14 mouse cellular contexts compared by ENCODE assay signal in the genomic region with DNA sequence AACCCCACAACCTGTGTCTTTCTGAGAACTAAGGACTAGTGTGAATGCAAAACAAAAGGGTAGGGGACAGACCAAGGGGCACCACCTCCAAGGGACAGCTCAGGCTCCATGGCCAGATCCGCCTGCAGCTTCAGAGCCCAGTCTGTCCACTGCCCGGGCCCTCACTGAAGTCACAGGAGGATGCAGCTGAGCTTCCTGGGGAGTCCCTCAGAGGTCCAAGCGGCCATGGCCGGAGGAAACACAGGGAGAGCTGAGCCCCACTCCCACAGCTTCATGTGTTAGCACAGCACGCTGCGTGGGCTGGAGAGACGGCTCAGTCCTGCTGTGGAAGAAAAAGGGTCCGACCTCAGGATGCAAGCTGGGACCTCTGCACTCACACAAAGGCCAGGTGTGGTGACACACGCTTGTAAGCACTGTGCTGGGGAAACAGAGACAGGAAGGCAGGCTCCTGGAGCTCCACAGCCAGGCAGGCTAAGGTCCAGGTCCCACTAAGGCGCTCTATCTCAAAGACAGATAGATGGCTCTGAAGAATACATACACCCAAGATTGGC.
DNase-seq lines count a peak whose midpoint lies in the region; ATAC-seq and TF ChIP-seq lines count a peak whose summit lies in the region.
"Had no signal": no experiment of that assay in that cellular context is flagged by ENCODE, and none has a peak within 500 bp of the region (broad histone marks: within the 10 kb centered on the region; RNA-seq: fewer than 3 reads in every experiment).

No protein-coding gene starts in this region.

- H3K9ac ChIP-seq in forebrain, embryonic 13.5 days: peak overlapping the region; percentile 17; the same call in 1 of the 2 replicates
- H3K9ac ChIP-seq in forebrain, postnatal 0 days: no peak overlapping the region
- H3K9ac ChIP-seq in hindbrain, postnatal 0 days (replicated peaks; ENCODE audit: low read length): no peak overlapping the region
- 0 out of 2 replicates have a peak overlapping the region, but pooled peaks have one; percentile 3 for H3K9ac ChIP-seq in stomach, embryonic 14.5 days (replicated peaks; ENCODE audit: low read depth, low read length)
- no peak overlapping the region for H3K9ac ChIP-seq in stomach, postnatal 0 days (ENCODE audit: low read length)
- H3K9ac ChIP-seq in intestine, embryonic 15.5 days: no peak overlapping the region
- H3K9ac ChIP-seq: hindbrain, embryonic 15.5 days; limb, embryonic 13.5 days; lung, embryonic 15.5 days had no signal

- no peaks in the 10 kb centered on the region for H3K27me3 ChIP-seq in forebrain, embryonic 13.5 days
- no peaks in the 10 kb centered on the region for H3K27me3 ChIP-seq in forebrain, postnatal 0 days (ENCODE audit: insufficient read depth, low read length)
- no peaks in the 10 kb centered on the region for H3K27me3 ChIP-seq in hindbrain, embryonic 10.5 days (ENCODE audit: insufficient read depth, poor library complexity, severe bottlenecking)
- H3K27me3 ChIP-seq in hindbrain, postnatal 0 days (ENCODE audit: insufficient read depth, low read length): no peaks in the 10 kb centered on the region
- no peaks in the 10 kb centered on the region for H3K27me3 ChIP-seq in stomach, embryonic 14.5 days (ENCODE audit: control insufficient read depth, insufficient read depth, low read length)
- H3K27me3 ChIP-seq in stomach, postnatal 0 days (ENCODE audit: control insufficient read depth, insufficient read depth, low read length): no peaks in the 10 kb centered on the region
- no peaks in the 10 kb centered on the region for H3K27me3 ChIP-seq in intestine, embryonic 15.5 days (replicated peaks)
- H3K27me3 ChIP-seq: hindbrain, embryonic 15.5 days; limb, embryonic 13.5 days; lung, embryonic 15.5 days had no signal

- no peak overlapping the region for H3K4me2 ChIP-seq in forebrain, embryonic 13.5 days
- no peak overlapping the region for H3K4me2 ChIP-seq in forebrain, postnatal 0 days (ENCODE audit: low read depth)
- no peak overlapping the region for H3K4me2 ChIP-seq in hindbrain, postnatal 0 days (ENCODE audit: low read depth, low read length)
- H3K4me2 ChIP-seq in stomach, embryonic 14.5 days (replicated peaks; ENCODE audit: low read depth, low read length): no peak overlapping the region
- no peak overlapping the region for H3K4me2 ChIP-seq in stomach, postnatal 0 days (replicated peaks; ENCODE audit: low read depth)
- no peak overlapping the region for H3K4me2 ChIP-seq in intestine, embryonic 15.5 days (replicated peaks)
- H3K4me2 ChIP-seq: hindbrain, embryonic 15.5 days; limb, embryonic 13.5 days; lung, embryonic 15.5 days had no signal

- H3K9me3 ChIP-seq in forebrain, embryonic 13.5 days (replicated peaks): no peaks in the 10 kb centered on the region
- no peaks in the 10 kb centered on the region for H3K9me3 ChIP-seq in forebrain, postnatal 0 days (ENCODE audit: low read length)
- H3K9me3 ChIP-seq in hindbrain, embryonic 10.5 days: peaks cover 4% of the 10 kb centered on the region; the same call in 1 of the 2 replicates
- no peaks in the 10 kb centered on the region for H3K9me3 ChIP-seq in hindbrain, postnatal 0 days (ENCODE audit: low read length)
- H3K9me3 ChIP-seq in stomach, embryonic 14.5 days (ENCODE audit: control insufficient read depth, low read depth, low read length): no peaks in the 10 kb centered on the region
- no peaks in the 10 kb centered on the region for H3K9me3 ChIP-seq in stomach, postnatal 0 days (ENCODE audit: control insufficient read depth, low read length)
- no peaks in the 10 kb centered on the region for H3K9me3 ChIP-seq in intestine, embryonic 15.5 days
- H3K9me3 ChIP-seq: hindbrain, embryonic 15.5 days; limb, embryonic 13.5 days; lung, embryonic 15.5 days had no signal

- no peak for TF ChIP-seq CTCF in forebrain, postnatal 0 days (IDR thresholded peaks at IDR 0.05; ENCODE audit: low read depth)
- no peak for TF ChIP-seq CTCF in hindbrain, postnatal 0 days (IDR thresholded peaks at IDR 0.05; ENCODE audit: low read depth)
- no peak for TF ChIP-seq CTCF in stomach, postnatal 0 days (IDR thresholded peaks at IDR 0.05; ENCODE audit: low read depth)

- TF ChIP-seq EP300 in stomach, postnatal 0 days (optimal IDR thresholded peaks at IDR 0.05): no peak

- H3K36me3 ChIP-seq in forebrain, embryonic 13.5 days (ENCODE audit: poor library complexity, severe bottlenecking): peaks cover 44% of the 10 kb centered on the region
- 0 out of 2 replicates have a peak, but pooled peaks cover 4% of the 10 kb centered on the region for H3K36me3 ChIP-seq in forebrain, postnatal 0 days (ENCODE audit: insufficient read depth)
- peaks cover 91% of the 10 kb centered on the region for H3K36me3 ChIP-seq in hindbrain, embryonic 10.5 days
- no peaks in the 10 kb centered on the region for H3K36me3 ChIP-seq in hindbrain, postnatal 0 days (ENCODE audit: insufficient read depth, low read length)
- H3K36me3 ChIP-seq in stomach, embryonic 14.5 days (ENCODE audit: control insufficient read depth, insufficient read depth, low read length): no peaks in the 10 kb centered on the region
- no peaks in the 10 kb centered on the region for H3K36me3 ChIP-seq in stomach, postnatal 0 days (ENCODE audit: control insufficient read depth, insufficient read depth, low read length)
- H3K36me3 ChIP-seq in intestine, embryonic 15.5 days: no peaks in the 10 kb centered on the region
- H3K36me3 ChIP-seq: hindbrain, embryonic 15.5 days; lung, embryonic 15.5 days had no signal

- H3K4me3 ChIP-seq in forebrain, embryonic 13.5 days: no peak overlapping the region
- no peak overlapping the region for H3K4me3 ChIP-seq in forebrain, postnatal 0 days (ENCODE audit: low read depth, low read length)
- no peak overlapping the region for H3K4me3 ChIP-seq in hindbrain, embryonic 10.5 days
- H3K4me3 ChIP-seq in hindbrain, postnatal 0 days (ENCODE audit: low read length): no peak overlapping the region
- no peak overlapping the region for H3K4me3 ChIP-seq in stomach, embryonic 14.5 days (ENCODE audit: low read depth, low read length)
- no peak overlapping the region for H3K4me3 ChIP-seq in stomach, postnatal 0 days (ENCODE audit: low read depth, low read length)
- H3K4me3 ChIP-seq in intestine, embryonic 15.5 days (replicated peaks): no peak overlapping the region
- H3K4me3 ChIP-seq: hindbrain, embryonic 15.5 days; limb, embryonic 13.5 days; lung, embryonic 15.5 days had no signal

- WGBS in forebrain, embryonic 13.5 days: 89% methylated on average over 10 of the region's 10 CpGs
- 91% methylated on average over 10 of the region's 10 CpGs for WGBS in forebrain, postnatal 0 days
- WGBS in hindbrain, embryonic 10.5 days: 88% methylated on average over 10 of the region's 10 CpGs
- WGBS in hindbrain, postnatal 0 days: 88% methylated on average over 10 of the region's 10 CpGs
- WGBS in stomach, embryonic 14.5 days: 80% methylated on average over 10 of the region's 10 CpGs
- WGBS in stomach, postnatal 0 days: 83% methylated on average over 10 of the region's 10 CpGs
- WGBS in intestine, embryonic 15.5 days: 91% methylated on average over 10 of the region's 10 CpGs

- peaks cover 21% of the 10 kb centered on the region for H3K4me1 ChIP-seq in forebrain, embryonic 13.5 days
- H3K4me1 ChIP-seq in forebrain, postnatal 0 days (ENCODE audit: insufficient read depth): no peaks in the 10 kb centered on the region; the same call in 1 of the 2 replicates
- H3K4me1 ChIP-seq in hindbrain, embryonic 10.5 days (replicated peaks): peaks cover 47% of the 10 kb centered on the region
- H3K4me1 ChIP-seq in hindbrain, postnatal 0 days (ENCODE audit: insufficient read depth, low read length): peaks cover 4% of the 10 kb centered on the region
- no peaks in the 10 kb centered on the region for H3K4me1 ChIP-seq in stomach, embryonic 14.5 days (ENCODE audit: control insufficient read depth, insufficient read depth, low read length)
- no peaks in the 10 kb centered on the region for H3K4me1 ChIP-seq in stomach, postnatal 0 days (replicated peaks; ENCODE audit: control insufficient read depth, insufficient read depth)
- no peaks in the 10 kb centered on the region; the same call in 1 of the 2 replicates for H3K4me1 ChIP-seq in intestine, embryonic 15.5 days (replicated peaks)
- H3K4me1 ChIP-seq: lung, embryonic 15.5 days had no signal

- no peak for ATAC-seq in forebrain, embryonic 13.5 days
- no peak for ATAC-seq in forebrain, postnatal 0 days
- no peak for ATAC-seq in hindbrain, postnatal 0 days
- no peak for ATAC-seq in stomach, embryonic 14.5 days (ENCODE audit: insufficient number of reproducible peaks, insufficient read depth, low FRiP score, low read depth)
- ATAC-seq in stomach, postnatal 0 days (ENCODE audit: low FRiP score, low TSS enrichment): no peak
- no peak for ATAC-seq in intestine, embryonic 15.5 days
- ATAC-seq: activated CD4-positive, CD25-positive, alpha-beta regulatory T cell, adult 4 months had no signal

- no peak for DNase-seq in forebrain, postnatal 0 days
- no peak for DNase-seq in hindbrain, embryonic 10.5 days (ENCODE audit: low spot score)
- DNase-seq in hindbrain, postnatal 0 days (ENCODE audit: low spot score): no peak
- no peak for DNase-seq in stomach, postnatal 0 days (ENCODE audit: low spot score)
- DNase-seq in adrenal gland, postnatal 10 days: no peak
- DNase-seq: adrenal gland, postnatal 36 days; kidney, adult 8-10 months had no signal

- H3K27ac ChIP-seq in forebrain, embryonic 13.5 days: no peak overlapping the region
- no peak overlapping the region for H3K27ac ChIP-seq in forebrain, postnatal 0 days (ENCODE audit: low read depth, low read length)
- 0 out of 2 replicates have a peak overlapping the region, but pooled peaks have one; percentile 31 for H3K27ac ChIP-seq in hindbrain, embryonic 10.5 days
- H3K27ac ChIP-seq in hindbrain, postnatal 0 days: no peak overlapping the region
- no peak overlapping the region; the same call in 1 of the 2 replicates for H3K27ac ChIP-seq in stomach, embryonic 14.5 days (ENCODE audit: low read length)
- no peak overlapping the region for H3K27ac ChIP-seq in stomach, postnatal 0 days (replicated peaks)
- no peak overlapping the region for H3K27ac ChIP-seq in intestine, embryonic 15.5 days
- H3K27ac ChIP-seq: hindbrain, embryonic 15.5 days; limb, embryonic 13.5 days; lung, embryonic 15.5 days had no signal

Comparison
In these comparisons a context has a peak if more than half of its experiments do, and no peak if none do; other contexts are left out.
1. H3K9ac ChIP-seq: peak in forebrain, embryonic 13.5 days (single experiment) and stomach, embryonic 14.5 days (single experiment); none in forebrain, postnatal 0 days (single experiment), hindbrain, postnatal 0 days (single experiment), stomach, postnatal 0 days (single experiment) and intestine, embryonic 15.5 days (single experiment).